22 mouse cellular contexts compared by ENCODE assay signal in the genomic region with DNA sequence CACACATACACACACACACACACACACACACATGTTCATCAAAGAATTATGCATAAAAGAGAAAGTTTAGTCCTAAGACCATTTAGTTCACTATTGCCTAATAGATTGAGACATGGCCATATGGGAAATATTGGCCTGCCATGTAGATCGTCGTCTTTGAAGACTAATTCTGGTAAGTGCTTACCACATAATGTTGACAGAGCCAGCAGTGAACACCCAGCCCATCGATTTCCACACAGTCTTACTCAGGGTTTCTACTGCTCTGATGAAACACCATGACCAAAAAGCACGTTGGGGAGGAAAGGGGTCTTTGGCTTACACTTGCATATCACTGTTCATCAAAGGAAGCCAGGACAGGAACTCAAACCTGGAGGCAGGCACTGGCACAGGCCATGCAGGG. TPM values are rescaled to one million over a fixed set of nuclear protein-coding genes. Genes with fewer than 3 reads are reported as not detected.
"Had no signal": no experiment of that assay in that cellular context is flagged by ENCODE, and none has a peak within 500 bp of the region (broad histone marks: within the 10 kb centered on the region; RNA-seq: fewer than 3 reads in every experiment).

No protein-coding gene starts in this region.

- H3K4me1 ChIP-seq: limb, embryonic 13.5 days; midbrain, embryonic 10.5 days; neural tube, embryonic 15.5 days had no signal

- H3K9ac ChIP-seq: limb, embryonic 13.5 days; neural tube, embryonic 15.5 days had no signal

- H3K9me3 ChIP-seq: limb, embryonic 13.5 days; midbrain, embryonic 10.5 days; neural tube, embryonic 15.5 days had no signal

- H3K4me3 ChIP-seq: layer of hippocampus, adult 2 months; limb, embryonic 13.5 days; midbrain, embryonic 10.5 days; myocyte; neural tube, embryonic 15.5 days had no signal

- H3K4me2 ChIP-seq: limb, embryonic 13.5 days; liver, embryonic 11.5 days; neural tube, embryonic 15.5 days had no signal

- H3K27ac ChIP-seq: layer of hippocampus, adult 2 months; limb, embryonic 13.5 days; midbrain, embryonic 10.5 days; neural tube, embryonic 15.5 days had no signal

- DNase-seq: kidney, adult 18-20 months; kidney, postnatal 10 days; kidney, postnatal 4 days; lung, adult 2 months; lung, postnatal 10 days; midbrain, embryonic 14.5 days; right cerebral cortex, adult 18-20 months; right cerebral cortex, postnatal 25 days; thymus, postnatal 36 days had no signal

- H3K27me3 ChIP-seq: limb, embryonic 13.5 days; neural tube, embryonic 15.5 days had no signal

RNA-seq across cellular contexts. Expression of a gene that starts 5.1 kb away (rescaled TPM):
- total RNA-seq: layer of hippocampus, adult 2 months; layer of hippocampus, postnatal 10 days; left cerebral cortex, postnatal 36 days had no signal
- polyA plus RNA-seq: kidney, embryonic 14.5 days; limb, embryonic 13.5 days; liver, embryonic 11.5 days; midbrain, embryonic 10.5 days; midbrain, embryonic 14.5 days; myocyte; neural tube, embryonic 11.5 days; neural tube, embryonic 15.5 days; small intestine, adult 2 months; stomach, embryonic 16.5 days; thymus, postnatal 0 days had no signal
